Comparison of ENCODE assay signal across 12 mouse cellular contexts in genomic region chr2:180547384-180548106, GRCm38 (mm10). TPM values are rescaled to one million over a fixed set of nuclear protein-coding genes. Genes with fewer than 3 reads are reported as not detected.
DNase-seq lines count a peak whose midpoint lies in the region; ATAC-seq lines count a peak whose summit lies in the region.
"Had no signal": no experiment of that assay in that cellular context is flagged by ENCODE, and none has a peak within 500 bp of the region (broad histone marks: within the 10 kb centered on the region; RNA-seq: fewer than 3 reads in every experiment).

No protein-coding gene starts in this region.

- no peaks in the 10 kb centered on the region for H3K36me3 ChIP-seq in forebrain, embryonic 13.5 days (ENCODE audit: poor library complexity, severe bottlenecking)
- no peaks in the 10 kb centered on the region for H3K36me3 ChIP-seq in midbrain, embryonic 15.5 days (replicated peaks)
- H3K36me3 ChIP-seq in liver, embryonic 11.5 days (ENCODE audit: control insufficient read depth, insufficient read depth, low read length) = no peaks in the 10 kb centered on the region
- H3K36me3 ChIP-seq: liver, embryonic 12.5 days had no signal

- no peaks in the 10 kb centered on the region for H3K27me3 ChIP-seq in forebrain, embryonic 13.5 days
- no peaks in the 10 kb centered on the region for H3K27me3 ChIP-seq in midbrain, embryonic 15.5 days (replicated peaks)
- H3K27me3 ChIP-seq in liver, embryonic 11.5 days (replicated peaks; ENCODE audit: control insufficient read depth, insufficient read depth, low read length) = no peaks in the 10 kb centered on the region

- peak overlapping the region; percentile 14; the same call in 1 of the 2 replicates for H3K4me3 ChIP-seq in forebrain, embryonic 13.5 days
- H3K4me3 ChIP-seq in midbrain, embryonic 15.5 days = no peak overlapping the region
- H3K4me3 ChIP-seq in liver, embryonic 11.5 days (ENCODE audit: low read depth, low read length) = no peak overlapping the region
- H3K4me3 ChIP-seq: liver, embryonic 12.5 days had no signal

- peak; percentile 34 to 35 for DNase-seq in layer of hippocampus, adult 18-20 months (ENCODE audit: low spot score in 2 of 2)
- no peak for DNase-seq in layer of hippocampus, postnatal 14 days (ENCODE audit: low spot score in 2 of 2)
- DNase-seq in brain, adult 2 months (ENCODE audit: low read depth, low spot score) = peak; percentile 42
- no peak for DNase-seq in heart, postnatal 4 days
- no peak for DNase-seq in thymus, postnatal 36 days
- no peak for DNase-seq in liver, embryonic 11.5 days (ENCODE audit: low spot score)
- DNase-seq: kidney, postnatal 36 days had no signal

- peak overlapping the region; percentile 46 for H3K4me2 ChIP-seq in forebrain, embryonic 13.5 days
- peak overlapping the region; percentile 37 for H3K4me2 ChIP-seq in midbrain, embryonic 15.5 days
- no peak overlapping the region for H3K4me2 ChIP-seq in liver, embryonic 11.5 days
- H3K4me2 ChIP-seq: liver, embryonic 12.5 days had no signal

- 0 out of 2 replicates have a peak, but pooled peaks cover 4% of the 10 kb centered on the region for H3K9me3 ChIP-seq in forebrain, embryonic 13.5 days (replicated peaks)
- H3K9me3 ChIP-seq in midbrain, embryonic 15.5 days = no peaks in the 10 kb centered on the region
- no peaks in the 10 kb centered on the region for H3K9me3 ChIP-seq in liver, embryonic 11.5 days (ENCODE audit: control insufficient read depth, low read length)
- H3K9me3 ChIP-seq: liver, embryonic 12.5 days had no signal

- H3K4me1 ChIP-seq in forebrain, embryonic 13.5 days = peaks cover 23% of the 10 kb centered on the region
- peaks cover 14% of the 10 kb centered on the region for H3K4me1 ChIP-seq in midbrain, embryonic 15.5 days
- H3K4me1 ChIP-seq in liver, embryonic 11.5 days (replicated peaks; ENCODE audit: control insufficient read depth, insufficient read depth, low read length) = no peaks in the 10 kb centered on the region
- H3K4me1 ChIP-seq: liver, embryonic 12.5 days had no signal

- 7% methylated on average over 8 of the region's 8 CpGs for WGBS in forebrain, embryonic 13.5 days
- WGBS in midbrain, embryonic 15.5 days = 4% methylated on average over 8 of the region's 8 CpGs
- 37% methylated on average over 8 of the region's 8 CpGs for WGBS in liver, embryonic 11.5 days

- 0 out of 2 replicates have a peak overlapping the region, but pooled peaks have one; percentile 26 for H3K9ac ChIP-seq in forebrain, embryonic 13.5 days
- H3K9ac ChIP-seq in midbrain, embryonic 15.5 days = no peak overlapping the region
- no peak overlapping the region for H3K9ac ChIP-seq in liver, embryonic 11.5 days (ENCODE audit: low read depth, low read length)
- H3K9ac ChIP-seq: liver, embryonic 12.5 days had no signal

- peak overlapping the region; percentile 76 for H3K27ac ChIP-seq in forebrain, embryonic 13.5 days
- H3K27ac ChIP-seq in midbrain, embryonic 15.5 days = peak overlapping the region; percentile 32
- H3K27ac ChIP-seq in liver, embryonic 11.5 days (ENCODE audit: low read depth, low read length) = no peak overlapping the region
- H3K27ac ChIP-seq: liver, embryonic 12.5 days had no signal

- ATAC-seq in forebrain, embryonic 13.5 days = peak; percentile 88
- ATAC-seq in midbrain, embryonic 15.5 days (replicated peaks) = peak; percentile 90
- no peak for ATAC-seq in liver, embryonic 11.5 days (replicated peaks; ENCODE audit: low FRiP score)
- ATAC-seq: liver, embryonic 12.5 days had no signal

RNA-seq across cellular contexts. Expression of gene Mrgbp, which starts 33.6 kb away (rescaled TPM):
- total RNA-seq in layer of hippocampus, adult 18-20 months (2021) = 10 to 100 TPM; 19.5 to 20.1 TPM
- 10 to 100 TPM; 19.9 to 21.1 TPM for total RNA-seq in layer of hippocampus, postnatal 14 days (2021)
- 50.7 and 53.6 TPM in 2 replicates for polyA plus RNA-seq in forebrain, embryonic 13.5 days (2015; fragmentation: Nextera tagmentation; extraction: Ambion mirVana)
- 46.4 and 49.1 TPM in 2 replicates for polyA plus RNA-seq in midbrain, embryonic 15.5 days (2015; fragmentation: Nextera tagmentation; extraction: Ambion mirVana)
- total RNA-seq in heart, postnatal 4 days (2021) = 10 to 100 TPM; 26.1 to 27.0 TPM
- 23.2 and 26.2 TPM in 2 replicates for polyA plus RNA-seq in liver, embryonic 11.5 days (2014; fragmentation: Nextera tagmentation; extraction: Ambion mirVana)

RNA-seq across cellular contexts. Expression of gene Ogfr, which starts 41.5 kb away (rescaled TPM):
- total RNA-seq in layer of hippocampus, adult 18-20 months (2021) = 10 to 100 TPM; 35.5 to 37.1 TPM
- total RNA-seq in layer of hippocampus, postnatal 14 days (2021) = 10 to 100 TPM; 63.3 to 65.1 TPM
- polyA plus RNA-seq in forebrain, embryonic 13.5 days (2015; fragmentation: Nextera tagmentation; extraction: Ambion mirVana) = 79.8 and 85.4 TPM in 2 replicates
- polyA plus RNA-seq in midbrain, embryonic 15.5 days (2015; fragmentation: Nextera tagmentation; extraction: Ambion mirVana) = 89.2 and 96.7 TPM in 2 replicates
- total RNA-seq in heart, postnatal 4 days (2021) = 10 to 100 TPM; 49.6 to 51.8 TPM
- polyA plus RNA-seq in liver, embryonic 11.5 days (2014; fragmentation: Nextera tagmentation; extraction: Ambion mirVana) = 50.7 and 53.4 TPM in 2 replicates

RNA-seq across cellular contexts. Expression of gene Ntsr1, which starts 47.8 kb away (rescaled TPM):
- total RNA-seq in layer of hippocampus, adult 18-20 months (2021) = 1 to 10 TPM; 2.7 to 3.5 TPM
- 1 to 10 TPM; 7.3 to 7.9 TPM for total RNA-seq in layer of hippocampus, postnatal 14 days (2021)
- 2.2 and 2.3 TPM in 2 replicates for polyA plus RNA-seq in forebrain, embryonic 13.5 days (2015; fragmentation: Nextera tagmentation; extraction: Ambion mirVana)
- polyA plus RNA-seq in midbrain, embryonic 15.5 days (2015; fragmentation: Nextera tagmentation; extraction: Ambion mirVana) = 2.2 and 3.2 TPM in 2 replicates
- total RNA-seq in heart, postnatal 4 days (2021) = under 1 TPM; 0.21 to 0.45 TPM
- polyA plus RNA-seq in liver, embryonic 11.5 days (2014; fragmentation: Nextera tagmentation; extraction: Ambion mirVana) = 0.49 and 0.75 TPM in 2 replicates
- total RNA-seq: adrenal gland, adult 18-20 months; common myeloid progenitor, adult 5-6 weeks had no signal

RNA-seq across cellular contexts. Expression of gene Col9a3, which starts 50.0 kb away (rescaled TPM):
- 1 to 10 TPM; 5.8 to 6.7 TPM for total RNA-seq in layer of hippocampus, adult 18-20 months (2021)
- 10 to 100 TPM; 33.3 to 56.0 TPM for total RNA-seq in layer of hippocampus, postnatal 14 days (2021)
- polyA plus RNA-seq in forebrain, embryonic 13.5 days (2015; fragmentation: Nextera tagmentation; extraction: Ambion mirVana) = 17.4 and 21.9 TPM in 2 replicates
- 36.7 and 37.7 TPM in 2 replicates for polyA plus RNA-seq in midbrain, embryonic 15.5 days (2015; fragmentation: Nextera tagmentation; extraction: Ambion mirVana)
- 1 to 10 TPM; 1.2 to 1.8 TPM for total RNA-seq in heart, postnatal 4 days (2021)
- polyA plus RNA-seq in liver, embryonic 11.5 days (2014; fragmentation: Nextera tagmentation; extraction: Ambion mirVana) = 2.6 and 3.4 TPM in 2 replicates
- total RNA-seq: common myeloid progenitor, adult 5-6 weeks had no signal

Comparison
In these comparisons a context has a peak if more than half of its experiments do, and no peak if none do; other contexts are left out.
1. DNase-seq: peak in layer of hippocampus, adult 18-20 months (2 of 2) and brain, adult 2 months (single experiment); none in layer of hippocampus, postnatal 14 days (0 of 2), heart, postnatal 4 days (single experiment), thymus, postnatal 36 days (0 of 2) and liver, embryonic 11.5 days (single experiment).